Mouse (Mus musculus) adrenal gland, postnatal 4 days (tissue): ENCODE results near the gene Slc25a24. TPM values are rescaled to one million over a fixed set of nuclear protein-coding genes. Genes with fewer than 3 reads are reported as not detected.

Experiments used
- DNase-seq, 2 experiments: peaks; one replicate each; pipeline ENCODE4 v3.0.0; 2021 to 2022; ENCODE audit warnings: low spot score in 2 of 2, mixed read lengths in 2 of 2
- total RNA-seq, 2 experiments: library from RNA; stranded (reverse); gene quantifications; 2 replicates each; pipeline ENCODE4 v1.2.3; 2021

Slc25a24 gene
- total RNA-seq, 2 experiments from 2014 or later = 34.7 to 35.6 TPM

DNA sequence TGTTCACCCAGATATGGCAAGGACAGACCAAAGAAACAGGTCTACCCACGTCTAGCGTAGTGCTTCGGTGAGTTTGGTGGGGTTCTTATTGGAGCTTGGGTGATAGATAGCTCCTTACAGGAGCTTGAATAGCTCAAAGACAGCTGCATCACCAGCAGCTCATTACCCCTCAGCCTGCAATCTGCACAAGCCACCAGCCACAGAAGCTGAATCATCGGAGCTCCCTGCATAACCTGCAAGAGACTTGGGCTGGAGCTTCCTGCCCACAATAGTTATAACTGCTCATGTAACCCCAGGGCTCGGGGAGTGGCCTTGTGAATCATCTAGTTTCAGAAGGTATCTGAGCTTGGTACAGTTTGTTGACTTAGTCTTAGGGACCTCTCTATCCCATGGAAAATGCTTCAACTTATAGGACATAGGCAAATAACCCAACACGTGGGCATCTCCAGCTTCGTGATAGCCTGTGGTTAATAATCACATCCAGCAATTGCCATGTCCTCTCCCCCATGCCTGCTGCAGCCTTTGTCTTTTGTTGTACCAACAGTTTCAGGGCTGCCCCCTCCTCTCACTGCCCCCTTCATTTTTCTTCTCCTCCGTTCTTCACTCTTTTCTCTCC, 42.4 kb downstream of the Slc25a24 start:
- no peak for DNase-seq

GRCm38 (mm10) chr3:109169121-109169520, 46.2 kb downstream of the Slc25a24 start:
- no peak for DNase-seq

GRCm38 (mm10) chr3:109171070-109171778, 48.3 kb downstream of the Slc25a24 start:
- peak; percentile 11 to 41 for DNase-seq

GRCm38 (mm10) chr3:109174394-109174793, 51.4 kb downstream of the Slc25a24 start:
- DNase-seq = no peak

GRCm38 (mm10) chr3:109178705-109179104, 55.8 kb downstream of the Slc25a24 start:
- no peak for DNase-seq

GRCm38 (mm10) chr3:109179528-109180076, 56.7 kb downstream of the Slc25a24 start:
- DNase-seq = no peak

GRCm38 (mm10) chr3:109196166-109196565, 73.2 kb downstream of the Slc25a24 start:
- no peak for DNase-seq

- no peak for DNase-seq
Observed at GRCm38 (mm10) chr3:109199280-109199679, 76.3 kb downstream of the Slc25a24 start.

GRCm38 (mm10) chr3:109212322-109212721, 89.4 kb downstream of the Slc25a24 start:
- no peak for DNase-seq

GRCm38 (mm10) chr3:109216352-109216751, 93.4 kb downstream of the Slc25a24 start:
- no peak for DNase-seq

Other genes starting within 250 kb of the Slc25a24 start
- gene Fndc7, start 233.1 kb upstream of the Slc25a24 start, total RNA-seq = 1 to 10 TPM; 1.5 to 1.7 TPM
- gene Prpf38b, start 211.4 kb upstream of the Slc25a24 start, total RNA-seq = 10 to 100 TPM; 80.4 to 83.0 TPM
- under 1 TPM in 1 of 2 experiments, not detected in 1; 0.20 TPM for gene Henmt1, start 183.3 kb upstream of the Slc25a24 start, total RNA-seq
- gene Gm9857, start 182.7 kb upstream of the Slc25a24 start, total RNA-seq = not detected
- gene Fam102b, start 95.5 kb upstream of the Slc25a24 start, total RNA-seq = 10 to 100 TPM; 20.7 to 22.7 TPM
- gene Slc25a54, start 42.7 kb upstream of the Slc25a24 start, total RNA-seq = not detected
- gene Vav3, start 217.5 kb downstream of the Slc25a24 start, total RNA-seq = 1 to 10 TPM; 5.2 to 7.4 TPM